Mouse (Mus musculus) cerebellum, adult 9-11 months (tissue): Measurements from ENCODE around the gene Gpr108.

Experiments
- DNase-seq: peaks from one replicate; pipeline ENCODE4 v3.0.0; 2022

The Gpr108 gene

GRCm38 (mm10) chr17:57267556-57268126 lies 19.4 kb upstream of the Gpr108 start:
- no peak for DNase-seq

- peak; percentile 87 for DNase-seq
These were observed 17.0 kb upstream of the Gpr108 start for GRCm38 (mm10) chr17:57264972-57265945.

GRCm38 (mm10) chr17:57264164-57264563 lies 15.9 kb upstream of the Gpr108 start:
- peak; percentile 44 for DNase-seq

GRCm38 (mm10) chr17:57262901-57263550 lies 14.8 kb upstream of the Gpr108 start:
- DNase-seq: peak; percentile 21

GRCm38 (mm10) chr17:57261796-57262195 lies 13.6 kb upstream of the Gpr108 start:
- peak; percentile 4 for DNase-seq

GRCm38 (mm10) chr17:57261286-57261685 lies 13.0 kb upstream of the Gpr108 start:
- no peak for DNase-seq

GRCm38 (mm10) chr17:57260351-57260750 lies 12.1 kb upstream of the Gpr108 start:
- DNase-seq: no peak

GRCm38 (mm10) chr17:57259742-57260141 lies 11.5 kb upstream of the Gpr108 start:
- no peak for DNase-seq

GRCm38 (mm10) chr17:57258191-57258590 lies 9.9 kb upstream of the Gpr108 start:
- no peak for DNase-seq

GRCm38 (mm10) chr17:57256921-57257485 lies 8.8 kb upstream of the Gpr108 start:
- DNase-seq: no peak

- no peak for DNase-seq
These were observed 7.1 kb upstream of the Gpr108 start for GRCm38 (mm10) chr17:57255354-57255753.

- DNase-seq: no peak
These were observed 5.1 kb upstream of the Gpr108 start for GRCm38 (mm10) chr17:57253306-57253705.

- no peak for DNase-seq
These were observed 3.2 kb upstream of the Gpr108 start for GRCm38 (mm10) chr17:57251431-57251830.

- DNase-seq: no peak
These were observed 2.4 kb upstream of the Gpr108 start for GRCm38 (mm10) chr17:57250461-57251160.

- peak; percentile 85 for DNase-seq
These were observed 1.2 kb upstream of the Gpr108 start, which contains the start of gene Trip10 for GRCm38 (mm10) chr17:57249186-57250181. TSS of gene Trip10 (plus strand) at chr17:57249455.

GRCm38 (mm10) chr17:57248771-57249170 lies 525 bp upstream of the Gpr108 start:
- peak; percentile 73 for DNase-seq

GRCm38 (mm10) chr17:57247393-57248200 lies 649 bp downstream of the Gpr108 start:
- DNase-seq: peak; percentile 98

- DNase-seq: peak; percentile 61
These were observed 1.4 kb downstream of the Gpr108 start for GRCm38 (mm10) chr17:57246663-57247392.

- peak; percentile 52 for DNase-seq
These were observed 2.8 kb downstream of the Gpr108 start for GRCm38 (mm10) chr17:57245311-57245929.
